Mouse (Mus musculus) forebrain, embryonic 16.5 days (tissue): ENCODE measurements around the gene Olfr287. TPM values are rescaled to one million over a fixed set of nuclear protein-coding genes. Genes with fewer than 3 reads are reported as not detected.

Experiments
- ATAC-seq: fragments of 200-750 bp; cut with Nextera tagmentation; 2 replicates; pipeline ENCODE4 v1.8.0; 2017; ENCODE audit warnings: mild to moderate bottlenecking, moderate library complexity
- H3K27ac ChIP-seq: fragments of 300-500 bp; sonication (generic); 2 replicates; pipeline ENCODE4 v1.5.1; 2014; ENCODE audit warnings: low read length, control low read depth
- H3K27me3 ChIP-seq: fragments of 300-500 bp; sonication (generic); replicated peaks from 2 replicates; pipeline ENCODE4 v1.6.1; 2014; ENCODE audit warnings: low read length; ENCODE audit not compliant: control insufficient read depth, insufficient read depth
- H3K36me3 ChIP-seq: fragments of 300-500 bp; sonication (generic); 2 replicates; pipeline ENCODE4 v1.6.1; 2014; ENCODE audit not compliant: control insufficient read depth, insufficient read depth
- H3K4me1 ChIP-seq: fragments of 300-500 bp; sonication (generic); replicated peaks from 2 replicates; pipeline ENCODE4 v1.6.1; 2014; ENCODE audit warnings: low read length; ENCODE audit not compliant: control insufficient read depth, insufficient read depth
- H3K4me2 ChIP-seq: fragments of 300-500 bp; sonication (generic); 2 replicates; pipeline ENCODE4 v1.6.1; 2014; ENCODE audit warnings: mild to moderate bottlenecking, low read length, control low read depth
- H3K4me3 ChIP-seq: fragments of 300-500 bp; sonication (generic); replicated peaks from 2 replicates; pipeline ENCODE4 v1.5.1; 2014; ENCODE audit warnings: mild to moderate bottlenecking, low read length, control low read depth
- H3K9ac ChIP-seq: fragments of 300-500 bp; sonication (generic); replicated peaks from 2 replicates; pipeline ENCODE4 v1.6.1; 2014; ENCODE audit warnings: low read depth, low read length, control low read depth
- H3K9me3 ChIP-seq: fragments of 300-500 bp; sonication (generic); 2 replicates; pipeline ENCODE4 v1.6.1; 2016; ENCODE audit warnings: low read length; ENCODE audit not compliant: control insufficient read depth
- WGBS: fragments of 180-500 bp; shearing (Covaris S2); extraction: QIAGEN DNeasy Blood & Tissue Kit; methylation state at CpG from one replicate; pipeline ENCODE4 v1.1.7; 2014; 5-methylcytosine and 5-hydroxymethylcytosine counted together
- polyA plus RNA-seq: library from polyadenylated mRNA; unstranded; fragments of >200 nt; fragmentation: Nextera tagmentation; extraction: Ambion mirVana; gene quantifications from 2 replicates; pipeline ENCODE4 v1.2.1, GENCODE M21; 2015

Olfr287 gene
- polyA plus RNA-seq, 1 experiment from 2014 or later = not detected

GRCm38 (mm10) chr15:98213336-98213870 is 7.5 kb downstream of the Olfr287 start:
- no peaks in the 10 kb centered on the region for H3K27me3 ChIP-seq
- no peak for ATAC-seq
- H3K4me3 ChIP-seq = no peak overlapping the region
- WGBS = 77% methylated on average over 5 of the region's 5 CpGs
- H3K9me3 ChIP-seq = no peaks in the 10 kb centered on the region
- H3K4me1 ChIP-seq = no peaks in the 10 kb centered on the region
- H3K9ac ChIP-seq = no peak overlapping the region
- no peaks in the 10 kb centered on the region for H3K36me3 ChIP-seq
- H3K4me2 ChIP-seq = no peak overlapping the region
- no peak overlapping the region for H3K27ac ChIP-seq

- H3K9ac ChIP-seq = no peak overlapping the region
- ATAC-seq = no peak
- 89% methylated on average over 7 of the region's 7 CpGs for WGBS
These were observed 11.2 kb downstream of the Olfr287 start for GRCm38 (mm10) chr15:98209676-98210075.

DNA sequence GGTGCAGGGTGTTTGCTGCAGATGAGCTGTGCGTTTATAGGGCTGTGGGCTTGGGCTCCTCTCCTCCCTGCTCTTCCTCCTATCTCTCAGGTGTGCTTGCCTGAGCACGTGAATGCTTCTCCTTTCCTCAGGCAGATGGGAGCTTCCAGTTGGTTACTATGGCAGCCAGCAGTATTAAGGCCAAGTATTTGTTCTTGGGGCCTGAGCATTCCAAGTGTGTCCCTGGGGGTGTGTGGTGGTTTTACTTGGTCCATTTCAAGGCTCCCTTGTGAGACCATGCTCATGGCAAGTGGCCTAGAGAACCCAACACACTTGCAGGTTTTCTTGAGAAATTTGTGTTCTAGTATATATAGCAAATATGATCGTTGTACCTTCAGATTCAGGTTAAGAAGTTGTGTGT is 25.4 kb downstream of the Olfr287 start, which contains the start of gene Olfr288:
Gene Olfr288, minus strand, starts transcription at position 101 of the 400 bp plus-strand sequence.
- H3K4me1 ChIP-seq = no peaks in the 10 kb centered on the region
- no peak within 1 kb of the TSS for H3K9ac ChIP-seq
- H3K9me3 ChIP-seq = no peaks in the 10 kb centered on the region
- 69% methylated on average over 3 of the region's 3 CpGs for WGBS
- H3K4me2 ChIP-seq = no peak within 1 kb of the TSS
- H3K27me3 ChIP-seq = no peaks in the 10 kb centered on the region
- no peak for ATAC-seq
- H3K36me3 ChIP-seq = no peaks in the 10 kb centered on the region
- no peak within 1 kb of the TSS for H3K27ac ChIP-seq
- no peak within 1 kb of the TSS for H3K4me3 ChIP-seq

More at GRCm38 (mm10) chr15:98209676-98210075, 11.2 kb downstream of the Olfr287 start:
- Histone ChIP-seq H3K27ac (no peak overlapping the region), H3K4me2 (no peak overlapping the region), H3K27me3 (no peaks in the 10 kb centered on the region), H3K4me3 (no peak overlapping the region), H3K36me3 (no peaks in the 10 kb centered on the region), H3K9me3 (no peaks in the 10 kb centered on the region), H3K4me1 (no peaks in the 10 kb centered on the region)

DNA sequence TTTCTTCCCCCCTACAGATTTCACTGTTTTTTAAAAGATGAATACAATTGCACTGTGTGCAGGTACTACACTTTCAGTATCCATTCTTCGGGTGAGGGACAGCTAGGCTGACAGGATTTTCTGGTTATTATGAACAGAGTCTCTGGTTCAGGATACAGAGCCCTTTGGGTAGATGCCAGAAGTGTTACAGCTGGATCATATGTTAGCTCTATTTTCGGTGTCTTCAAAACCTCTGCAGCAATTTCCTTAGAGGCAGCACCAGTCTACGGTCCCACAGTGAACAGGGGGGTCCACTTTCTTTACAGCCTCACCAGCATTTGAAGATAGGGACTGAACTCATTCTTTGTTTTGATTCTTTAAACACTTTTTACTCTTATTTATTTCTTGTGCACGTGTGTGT is 36.4 kb downstream of the Olfr287 start:
- Histone ChIP-seq H3K9ac (no peak overlapping the region), H3K27me3 (no peaks in the 10 kb centered on the region), H3K36me3 (no peaks in the 10 kb centered on the region), H3K4me3 (no peak overlapping the region), H3K4me1 (peaks cover 7% of the 10 kb centered on the region), H3K4me2 (no peak overlapping the region), H3K27ac (no peak overlapping the region), H3K9me3 (no peaks in the 10 kb centered on the region)
- WGBS = 79% methylated on average over 4 of the region's 4 CpGs
- ATAC-seq = no peak

DNA sequence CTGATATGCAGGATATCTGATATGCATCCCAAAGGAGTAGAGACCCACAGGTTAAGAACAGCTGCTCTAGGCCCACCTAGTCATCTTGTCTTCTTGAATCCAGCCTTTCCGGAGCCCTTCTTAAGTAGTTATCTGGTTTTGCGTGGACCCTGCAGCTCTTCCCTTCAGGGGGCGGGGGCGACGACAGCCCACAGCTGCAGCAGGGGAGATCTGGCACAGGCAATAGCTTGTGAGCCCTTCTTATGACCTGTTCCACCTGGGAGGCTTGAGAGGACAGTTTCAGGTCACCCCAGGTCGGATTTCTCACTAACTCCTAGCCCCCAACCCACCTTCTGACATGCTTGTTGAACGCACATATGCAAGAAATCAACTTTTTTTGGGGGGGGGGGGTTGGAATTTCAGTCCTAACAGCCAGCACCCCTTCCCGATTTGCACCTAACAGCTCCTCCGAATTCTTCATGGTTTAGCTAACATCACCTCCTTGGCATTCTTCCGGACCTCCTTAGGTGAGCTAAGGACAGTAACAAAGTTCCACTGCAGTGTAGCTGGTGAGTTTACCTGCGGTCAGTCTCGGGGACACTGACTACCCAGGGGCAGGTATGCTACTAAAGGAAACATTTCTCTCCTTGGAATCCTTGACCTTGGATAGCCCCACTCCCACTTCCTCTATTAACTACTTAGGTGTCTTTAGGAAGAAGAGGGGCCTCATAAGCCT is 38.8 kb downstream of the Olfr287 start:
- no peak overlapping the region; the same call in 1 of the 2 replicates for H3K4me2 ChIP-seq
- no peaks in the 10 kb centered on the region for H3K9me3 ChIP-seq
- no peak for ATAC-seq
- no peak overlapping the region for H3K27ac ChIP-seq
- H3K27me3 ChIP-seq = peaks cover 5% of the 10 kb centered on the region; the same call in 1 of the 2 replicates
- H3K36me3 ChIP-seq = no peaks in the 10 kb centered on the region
- no peak overlapping the region for H3K9ac ChIP-seq
- H3K4me3 ChIP-seq = no peak overlapping the region; the same call in 1 of the 2 replicates
- peaks cover 7% of the 10 kb centered on the region for H3K4me1 ChIP-seq
- WGBS = 77% methylated on average over 12 of the region's 12 CpGs

GRCm38 (mm10) chr15:98181132-98181711 is 39.6 kb downstream of the Olfr287 start:
- no peaks in the 10 kb centered on the region for H3K9me3 ChIP-seq

GRCm38 (mm10) chr15:98180567-98181131 is 40.2 kb downstream of the Olfr287 start:
- peak overlapping the region; percentile 77 for H3K4me2 ChIP-seq
- peaks cover 7% of the 10 kb centered on the region for H3K4me1 ChIP-seq
- no peak for ATAC-seq
- peak overlapping the region; percentile 50 for H3K9ac ChIP-seq
- peak overlapping the region; percentile 20; the same call in 1 of the 2 replicates for H3K27ac ChIP-seq
- H3K9me3 ChIP-seq = no peaks in the 10 kb centered on the region
- peak overlapping the region; percentile 56 for H3K4me3 ChIP-seq
- H3K36me3 ChIP-seq = no peaks in the 10 kb centered on the region
- 5% methylated on average over 26 of the region's 26 CpGs for WGBS
- peaks cover 16% of the 10 kb centered on the region for H3K27me3 ChIP-seq

More at GRCm38 (mm10) chr15:98181132-98181711, 39.6 kb downstream of the Olfr287 start:
- WGBS = under 1% methylated on average over 30 of the region's 30 CpGs
- no peaks in the 10 kb centered on the region for H3K36me3 ChIP-seq
- H3K27ac ChIP-seq = peak overlapping the region; percentile 20; the same call in 1 of the 2 replicates
- peak overlapping the region; percentile 77 for H3K4me2 ChIP-seq
- peak overlapping the region; percentile 56 for H3K4me3 ChIP-seq
- peak; percentile 98 for ATAC-seq
- H3K4me1 ChIP-seq = peaks cover 7% of the 10 kb centered on the region
- peak overlapping the region; percentile 50 for H3K9ac ChIP-seq
- H3K27me3 ChIP-seq = peaks cover 10% of the 10 kb centered on the region; the same call in 1 of the 2 replicates

DNA sequence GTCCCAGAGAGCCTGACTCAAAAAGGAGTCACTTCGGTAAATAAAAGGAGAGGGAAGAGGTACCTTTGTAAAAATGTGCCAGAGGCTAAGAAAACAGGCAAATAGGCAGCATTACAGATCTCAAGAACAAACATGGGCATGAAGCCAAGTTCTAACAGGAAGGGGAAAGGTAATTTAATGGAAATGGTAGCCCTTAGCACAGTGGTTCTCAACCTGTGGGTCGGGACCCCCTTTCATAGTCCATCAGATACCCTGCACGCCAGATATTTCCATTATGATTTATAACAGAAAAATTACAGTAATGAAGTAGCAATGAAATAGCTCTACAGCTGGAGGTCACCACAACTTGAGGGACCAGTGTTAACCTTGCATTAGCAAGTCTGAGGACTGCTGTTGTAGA is 43.5 kb downstream of the Olfr287 start:
- H3K4me2 ChIP-seq = no peak overlapping the region
- ATAC-seq = no peak
- no peaks in the 10 kb centered on the region for H3K9me3 ChIP-seq
- peaks cover 16% of the 10 kb centered on the region for H3K27me3 ChIP-seq
- H3K4me1 ChIP-seq = peaks cover 7% of the 10 kb centered on the region
- no peak overlapping the region for H3K4me3 ChIP-seq
- no peak overlapping the region for H3K27ac ChIP-seq
- H3K9ac ChIP-seq = no peak overlapping the region
- H3K36me3 ChIP-seq = no peaks in the 10 kb centered on the region
- WGBS = 65% methylated on average over 3 of the region's 3 CpGs

- H3K36me3 ChIP-seq = no peaks in the 10 kb centered on the region
- 17% methylated on average over 8 of the region's 8 CpGs for WGBS
- H3K27me3 ChIP-seq = peaks cover 14% of the 10 kb centered on the region
- H3K9ac ChIP-seq = no peak overlapping the region
- H3K4me1 ChIP-seq = peaks cover 7% of the 10 kb centered on the region
- H3K9me3 ChIP-seq = no peaks in the 10 kb centered on the region
- no peak overlapping the region for H3K27ac ChIP-seq
- no peak overlapping the region for H3K4me3 ChIP-seq
- ATAC-seq = no peak
- no peak overlapping the region for H3K4me2 ChIP-seq
These were observed 47.0 kb downstream of the Olfr287 start for GRCm38 (mm10) chr15:98173821-98174220.
